Mouse (Mus musculus): ENCODE measurements around the gene Mmachc. TPM values are rescaled to one million over a fixed set of nuclear protein-coding genes. Genes with fewer than 3 reads are reported as not detected.

Gene Mmachc
- polyA plus RNA-seq, 1 experiment, result 16.8 TPM

Other genes with a start within 250 kb of the Mmachc start
- gene Mast2, start 244.2 kb downstream of the Mmachc start, polyA plus RNA-seq (2012; rRNA removed), result 23.6 and 29.6 TPM in 2 replicates
- gene Ipp, start 200.9 kb downstream of the Mmachc start, polyA plus RNA-seq (2012; rRNA removed), result 6.9 and 7.1 TPM in 2 replicates
- gene Tmem69, start 152.5 kb downstream of the Mmachc start, polyA plus RNA-seq (2012; rRNA removed), result 9.0 and 10.6 TPM in 2 replicates
- gene Gpbp1l1, start 150.7 kb downstream of the Mmachc start, polyA plus RNA-seq (2012; rRNA removed), result 54.1 and 56.4 TPM in 2 replicates
- 17.2 and 22.3 TPM in 2 replicates for gene Ccdc17, start 111.8 kb downstream of the Mmachc start, polyA plus RNA-seq (2012; rRNA removed)
- gene Nasp, start 80.5 kb downstream of the Mmachc start, polyA plus RNA-seq (2012; rRNA removed), result 10.2 and 11.7 TPM in 2 replicates
- 520 and 554 TPM in 2 replicates for gene Akr1a1, start 56.7 kb downstream of the Mmachc start, polyA plus RNA-seq (2012; rRNA removed)
- gene Prdx1, start 22.9 kb downstream of the Mmachc start, polyA plus RNA-seq (2012; rRNA removed), result 456 and 471 TPM in 2 replicates
- gene Ccdc163, start 103 bp upstream of the Mmachc start, polyA plus RNA-seq (2012; rRNA removed), result 41.4 and 63.0 TPM in 2 replicates
- 7.2 and 7.7 TPM in 2 replicates for gene Tesk2, start 12.5 kb upstream of the Mmachc start, polyA plus RNA-seq (2012; rRNA removed)
- gene Toe1, start 99.2 kb upstream of the Mmachc start, polyA plus RNA-seq (2012; rRNA removed), result 25.8 and 31.2 TPM in 2 replicates
- 5.0 and 6.6 TPM in 2 replicates for gene Mutyh, start 99.3 kb upstream of the Mmachc start, polyA plus RNA-seq (2012; rRNA removed)
- 0.24 and 0.26 TPM in 2 replicates for gene Hpdl, start 113.3 kb upstream of the Mmachc start, polyA plus RNA-seq (2012; rRNA removed)
- 1.2 and 1.3 TPM in 2 replicates for gene Zswim5, start 169.0 kb upstream of the Mmachc start, polyA plus RNA-seq (2012; rRNA removed)